In the genomic region with DNA sequence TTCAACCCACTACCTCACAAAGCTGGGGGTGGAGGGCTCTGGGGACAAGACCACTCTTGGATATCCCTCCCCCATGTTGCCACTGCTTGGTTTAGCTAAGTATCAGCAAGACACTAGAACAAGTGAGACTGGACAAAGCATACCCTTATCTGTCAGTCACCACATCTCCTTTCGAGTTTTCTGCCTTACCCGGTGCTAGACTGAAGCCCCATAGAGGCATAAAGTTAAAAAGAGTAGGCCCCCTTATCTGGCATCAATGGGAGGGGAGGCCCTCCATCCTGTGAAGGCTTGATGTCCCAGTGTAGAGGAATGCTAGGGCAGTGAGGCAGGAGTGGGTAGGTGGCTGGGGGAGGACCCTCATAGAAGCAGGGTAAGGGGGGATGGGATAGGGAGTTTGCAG, we compare ENCODE assay signal across 36 mouse cellular contexts.
"Had no signal": no experiment of that assay in that cellular context is flagged by ENCODE, and none has a peak within 500 bp of the region (broad histone marks: within the 10 kb centered on the region; RNA-seq: fewer than 3 reads in every experiment).

No protein-coding gene starts in this region.

- H3K27ac ChIP-seq: heart, adult 2 months; heart, embryonic 10.5 days; heart, embryonic 13.5 days; heart, embryonic 15.5 days; hindbrain, embryonic 10.5 days; hindbrain, embryonic 12.5 days; hindbrain, embryonic 13.5 days; hindbrain, embryonic 14.5 days; hindbrain, embryonic 15.5 days; hindbrain, postnatal 0 days; intestine, embryonic 15.5 days; kidney, embryonic 15.5 days; kidney, postnatal 0 days; layer of hippocampus, adult 2 months had no signal

- ATAC-seq: hindbrain, embryonic 16.5 days; hindbrain, postnatal 0 days; inflammation-experienced regulatory T-cells, adult 6 months; intestine, embryonic 15.5 days; intestine, embryonic 16.5 days; intestine, postnatal 0 days had no signal

- H3K9ac ChIP-seq: heart, embryonic 12.5 days; heart, embryonic 13.5 days; heart, embryonic 15.5 days; hindbrain, embryonic 12.5 days; hindbrain, embryonic 13.5 days; hindbrain, embryonic 14.5 days; hindbrain, embryonic 15.5 days; intestine, embryonic 15.5 days; kidney, embryonic 15.5 days had no signal

- H3K4me3 ChIP-seq: heart, adult 2 months; heart, embryonic 10.5 days; heart, embryonic 12.5 days; heart, embryonic 13.5 days; heart, embryonic 15.5 days; hindbrain, embryonic 10.5 days; hindbrain, embryonic 12.5 days; hindbrain, embryonic 13.5 days; hindbrain, embryonic 15.5 days; intestine, embryonic 15.5 days; kidney, embryonic 15.5 days; layer of hippocampus, adult 2 months had no signal

- H3K4me2 ChIP-seq: heart, embryonic 11.5 days; heart, embryonic 12.5 days; heart, embryonic 13.5 days; heart, embryonic 15.5 days; hindbrain, embryonic 12.5 days; hindbrain, embryonic 13.5 days; hindbrain, embryonic 14.5 days; hindbrain, embryonic 15.5 days; intestine, embryonic 15.5 days; kidney, embryonic 15.5 days had no signal

- H3K36me3 ChIP-seq: heart, embryonic 10.5 days; heart, embryonic 12.5 days; heart, embryonic 13.5 days; heart, embryonic 15.5 days; hindbrain, embryonic 10.5 days; hindbrain, embryonic 12.5 days; hindbrain, embryonic 13.5 days; hindbrain, embryonic 15.5 days; intestine, embryonic 15.5 days; kidney, embryonic 15.5 days had no signal

- H3K27me3 ChIP-seq: heart, embryonic 12.5 days; heart, embryonic 13.5 days; heart, embryonic 15.5 days; hindbrain, embryonic 12.5 days; hindbrain, embryonic 13.5 days; hindbrain, embryonic 15.5 days; intestine, embryonic 15.5 days; kidney, embryonic 15.5 days had no signal

- H3K9me3 ChIP-seq: heart, embryonic 10.5 days; heart, embryonic 12.5 days; heart, embryonic 13.5 days; heart, embryonic 15.5 days; hindbrain, embryonic 10.5 days; hindbrain, embryonic 12.5 days; hindbrain, embryonic 13.5 days; hindbrain, embryonic 15.5 days; intestine, embryonic 15.5 days; kidney, embryonic 15.5 days had no signal

- DNase-seq: heart, adult 18-20 months; heart, adult 2 months; heart, postnatal 10 days; heart, postnatal 14 days; heart, postnatal 36 days; heart, postnatal 4 days; kidney, adult 11 months; kidney, adult 18-20 months; kidney, adult 2 months; kidney, adult 8-10 months; kidney, adult 9 months; kidney, postnatal 10 days; kidney, postnatal 14 days; kidney, postnatal 25 days; kidney, postnatal 36 days; kidney, postnatal 4 days; layer of hippocampus, adult 9-11 months had no signal
